In genomic region chr13:96928432-96929039, GRCm38 (mm10) we compare ENCODE assay signal across 16 mouse cellular contexts. TPM values are rescaled to one million over a fixed set of nuclear protein-coding genes. Genes with fewer than 3 reads are reported as not detected.
DNase-seq lines count a peak whose midpoint lies in the region; ATAC-seq and TF ChIP-seq lines count a peak whose summit lies in the region.
"Had no signal": no experiment of that assay in that cellular context is flagged by ENCODE, and none has a peak within 500 bp of the region (broad histone marks: within the 10 kb centered on the region; RNA-seq: fewer than 3 reads in every experiment).

No protein-coding gene starts in this region.

- DNase-seq in cerebellum, adult 11-12 months, result peak; percentile 6
- DNase-seq in cerebellum, postnatal 4 days (ENCODE audit: low spot score in 2 of 2), result no peak
- peak; percentile 39 for DNase-seq in layer of hippocampus, adult 11-12 months (ENCODE audit: low spot score)
- no peak for DNase-seq in layer of hippocampus, postnatal 36 days
- DNase-seq in Muller cell, postnatal 12 days (ENCODE audit: inconsistent ontology term), result peak; percentile 98
- peak; percentile 36 for DNase-seq in hindbrain, postnatal 0 days (ENCODE audit: low spot score)
- DNase-seq in T-cell, adult 2 months (ENCODE audit: low spot score), result no peak
- DNase-seq: gastrocnemius, postnatal 25 days; kidney, adult 11 months; liver, postnatal 0 days; right cerebral cortex, adult 18-20 months had no signal

- no peak overlapping the region for H3K9ac ChIP-seq in hindbrain, postnatal 0 days (replicated peaks; ENCODE audit: low read length)
- H3K9ac ChIP-seq: heart, embryonic 15.5 days; limb, embryonic 12.5 days; liver, postnatal 0 days had no signal

- TF ChIP-seq CTCF in hindbrain, postnatal 0 days (IDR thresholded peaks at IDR 0.05; ENCODE audit: low read depth), result no peak

- no peaks in the 10 kb centered on the region for H3K27me3 ChIP-seq in hindbrain, postnatal 0 days (ENCODE audit: insufficient read depth, low read length)

- H3K36me3 ChIP-seq in hindbrain, postnatal 0 days (ENCODE audit: insufficient read depth, low read length), result no peaks in the 10 kb centered on the region
- H3K36me3 ChIP-seq: G1E; heart, embryonic 15.5 days; limb, embryonic 12.5 days had no signal

- H3K27ac ChIP-seq in hindbrain, postnatal 0 days, result no peak overlapping the region
- H3K27ac ChIP-seq: heart, embryonic 15.5 days; limb, embryonic 12.5 days had no signal

- 13% methylated on average over 8 of the region's 8 CpGs for WGBS in hindbrain, postnatal 0 days

- H3K4me1 ChIP-seq in hindbrain, postnatal 0 days (ENCODE audit: insufficient read depth, low read length), result no peaks in the 10 kb centered on the region

- no peaks in the 10 kb centered on the region for H3K9me3 ChIP-seq in hindbrain, postnatal 0 days (ENCODE audit: low read length)
- H3K9me3 ChIP-seq: heart, embryonic 15.5 days; limb, embryonic 12.5 days had no signal

- ATAC-seq in hindbrain, postnatal 0 days, result peak; percentile 48
- ATAC-seq in megakaryocyte progenitor cell, adult 5-6 weeks (replicated peaks; ENCODE audit: poor library complexity), result no peak
- ATAC-seq: liver, postnatal 0 days had no signal

- H3K4me2 ChIP-seq in hindbrain, postnatal 0 days (ENCODE audit: low read depth, low read length), result no peak overlapping the region
- H3K4me2 ChIP-seq: heart, embryonic 15.5 days; limb, embryonic 12.5 days had no signal

- no peak overlapping the region for H3K4me3 ChIP-seq in hindbrain, postnatal 0 days (ENCODE audit: low read length)
- H3K4me3 ChIP-seq: heart, embryonic 15.5 days; limb, embryonic 12.5 days; megakaryocyte, embryonic 14.5 days had no signal

RNA-seq across cellular contexts. Expression of gene Gcnt4, which starts 4.0 kb away (rescaled TPM):
- total RNA-seq in layer of hippocampus, postnatal 36 days (2021), result 1 to 10 TPM; 2.0 to 2.3 TPM
- 0.65 and 0.94 TPM in 2 replicates for total RNA-seq in hindbrain, postnatal 0 days (2014; rRNA removed)
- polyA plus RNA-seq in hindbrain, postnatal 0 days (2015; fragmentation: Nextera tagmentation; extraction: Ambion mirVana), result 0.15 and 0.19 TPM in 2 replicates
- 0.66 and 0.72 TPM in 2 replicates for total RNA-seq in megakaryocyte progenitor cell, adult 5-6 weeks (2015)
- total RNA-seq in megakaryocyte progenitor cell, adult 5-6 weeks (2017), result 0.12 and 0.20 TPM in 2 replicates
- polyA plus RNA-seq: G1E had no signal

Comparison
In these comparisons a context has a peak if more than half of its experiments do, and no peak if none do; other contexts are left out.
1. DNase-seq: peak in cerebellum, adult 11-12 months (single experiment), layer of hippocampus, adult 11-12 months (single experiment), Muller cell, postnatal 12 days (single experiment) and hindbrain, postnatal 0 days (single experiment); none in cerebellum, postnatal 4 days (0 of 2), layer of hippocampus, postnatal 36 days (0 of 2) and T-cell, adult 2 months (single experiment).